Mouse (Mus musculus) MEL (cell line): ENCODE results near the gene Sox15.

Experiments
- E2F4 ChIP-seq: IDR thresholded peaks from 2 replicates; pipeline ENCODE4 v1.6.1; 2011; ENCODE audit warnings: low read depth, low read length, improper control_type of control experiment, borderline replicate concordance
- EP300 ChIP-seq, 2 experiments: IDR thresholded peaks; 2 replicates each; pipeline ENCODE4 v1.6.1; 2011; ENCODE audit warnings: improper control_type of control experiment in 2 of 2, low read length in 2 of 2, low read depth in 1 of 2, mild to moderate bottlenecking in 1 of 2
- POLR2A ChIP-seq, 2 experiments: IDR thresholded peaks; 2 replicates each; pipeline ENCODE4 v1.6.1; 2011 to 2012; ENCODE audit warnings: low read length in 2 of 2, mild to moderate bottlenecking in 2 of 2, control low read depth in 1 of 2, improper control_type of control experiment in 1 of 2, low read depth in 1 of 2, moderate library complexity in 1 of 2; ENCODE audit not compliant: control insufficient read depth in 1 of 2, insufficient read depth in 1 of 2, poor library complexity in 1 of 2

- no peak for TF ChIP-seq E2F4
- no peak for TF ChIP-seq POLR2A (IDR thresholded peaks at IDR 0.05; ENCODE audit: control insufficient read depth in 1 of 2, insufficient read depth in 1 of 2, low read depth in 1 of 2, low read length in 2 of 2, poor library complexity in 1 of 2)
- TF ChIP-seq EP300 (IDR thresholded peaks at IDR 0.05; ENCODE audit: low read depth in 1 of 2, low read length in 2 of 2): no peak
Observed at GRCm38 (mm10) chr11:69666665-69667005, 11.5 kb downstream of the Sox15 start.
